Mouse (Mus musculus) hindbrain, embryonic 10.5 days (tissue): ENCODE measurements around the gene Lmna. TPM values are rescaled to one million over a fixed set of nuclear protein-coding genes. Genes with fewer than 3 reads are reported as not detected.

Source experiments
- DNase-seq: peaks from one replicate; pipeline ENCODE4 v3.0.0-alpha.2; 2017; ENCODE audit warnings: low spot score
- H3K27ac ChIP-seq: fragments of 300-500 bp; sonication (generic); 2 replicates; pipeline ENCODE4 v1.5.1; 2016; ENCODE audit warnings: mild to moderate bottlenecking, moderate library complexity
- H3K27me3 ChIP-seq: fragments of 300-500 bp; sonication (generic); 2 replicates; pipeline ENCODE4 v1.6.1; 2016; ENCODE audit warnings: mild to moderate bottlenecking; ENCODE audit not compliant: poor library complexity, insufficient read depth, severe bottlenecking
- H3K36me3 ChIP-seq: fragments of 300-500 bp; sonication (generic); 2 replicates; pipeline ENCODE4 v1.6.1; 2016; ENCODE audit warnings: mild to moderate bottlenecking, moderate library complexity
- H3K4me1 ChIP-seq: fragments of 300-500 bp; sonication (generic); replicated peaks from 2 replicates; pipeline ENCODE4 v1.6.1; 2016; ENCODE audit warnings: mild to moderate bottlenecking
- H3K4me3 ChIP-seq: fragments of 300-500 bp; sonication (generic); 2 replicates; pipeline ENCODE4 v1.5.1; 2016; ENCODE audit warnings: mild to moderate bottlenecking, moderate library complexity
- H3K9me3 ChIP-seq: fragments of 300-500 bp; sonication (generic); 2 replicates; pipeline ENCODE4 v1.6.1; 2016; ENCODE audit warnings: mild to moderate bottlenecking, moderate library complexity
- WGBS: fragments of 180-500 bp; shearing (Covaris S2); methylation state at CpG from one replicate; pipeline ENCODE4 v1.1.7; 2016; 5-methylcytosine and 5-hydroxymethylcytosine counted together
- polyA plus RNA-seq: library from polyadenylated mRNA; unstranded; fragments of >200 nt; fragmentation: Nextera tagmentation; extraction: Ambion mirVana; gene quantifications from 2 replicates; pipeline ENCODE4 v1.2.1, GENCODE M21; 2016

Gene Lmna
- polyA plus RNA-seq, 1 experiment from 2014 or later, result 24.0 TPM

- Histone ChIP-seq H3K27me3 (peaks cover 50% of the 10 kb centered on the region), H3K36me3 (no peaks in the 10 kb centered on the region), H3K4me1 (peaks cover 37% of the 10 kb centered on the region), H3K4me3 (no peak overlapping the region), H3K9me3 (no peaks in the 10 kb centered on the region), H3K27ac (no peak overlapping the region)
- DNase-seq, result no peak
- 79% methylated on average over 12 of the region's 12 CpGs for WGBS
Measured at GRCm38 (mm10) chr3:88450379-88451131, 59.2 kb downstream of the Lmna start.

GRCm38 (mm10) chr3:88449395-88450023 is 60.2 kb downstream of the Lmna start:
- Histone ChIP-seq H3K36me3 (no peaks in the 10 kb centered on the region), H3K9me3 (no peaks in the 10 kb centered on the region), H3K4me1 (peaks cover 33% of the 10 kb centered on the region), H3K27ac (peak overlapping the region; percentile 65), H3K27me3 (peaks cover 47% of the 10 kb centered on the region), H3K4me3 (peak overlapping the region; percentile 39)
- WGBS, result 6% methylated on average over 21 of the region's 21 CpGs
- peak; percentile 70 for DNase-seq

- H3K9me3 ChIP-seq, result no peaks in the 10 kb centered on the region
- no peaks in the 10 kb centered on the region for H3K36me3 ChIP-seq
- no peak overlapping the region for H3K4me3 ChIP-seq
- H3K27ac ChIP-seq, result no peak overlapping the region
- peaks cover 38% of the 10 kb centered on the region for H3K27me3 ChIP-seq
- WGBS, result 88% methylated on average over 8 of the region's 8 CpGs
- DNase-seq, result no peak
- H3K4me1 ChIP-seq, result peaks cover 33% of the 10 kb centered on the region
Measured at GRCm38 (mm10) chr3:88448443-88448842, 61.3 kb downstream of the Lmna start.

GRCm38 (mm10) chr3:88447676-88448183 is 62.0 kb downstream of the Lmna start:
- Histone ChIP-seq H3K27ac (no peak overlapping the region), H3K9me3 (no peaks in the 10 kb centered on the region), H3K4me3 (no peak overlapping the region), H3K4me1 (peaks cover 29% of the 10 kb centered on the region), H3K27me3 (peaks cover 34% of the 10 kb centered on the region), H3K36me3 (no peaks in the 10 kb centered on the region)
- DNase-seq, result no peak
- 63% methylated on average over 8 of the region's 8 CpGs for WGBS

GRCm38 (mm10) chr3:88446471-88447123 is 63.2 kb downstream of the Lmna start:
- no peak for DNase-seq
- H3K27ac ChIP-seq, result no peak overlapping the region
- peaks cover 43% of the 10 kb centered on the region for H3K27me3 ChIP-seq
- H3K4me3 ChIP-seq, result no peak overlapping the region
- no peaks in the 10 kb centered on the region for H3K9me3 ChIP-seq
- WGBS, result 84% methylated on average over 8 of the region's 8 CpGs
- H3K36me3 ChIP-seq, result no peaks in the 10 kb centered on the region
- H3K4me1 ChIP-seq, result peaks cover 29% of the 10 kb centered on the region

GRCm38 (mm10) chr3:88442888-88443287 is 66.9 kb downstream of the Lmna start:
- 81% methylated on average over 7 of the region's 7 CpGs for WGBS
- Histone ChIP-seq H3K4me1 (peaks cover 33% of the 10 kb centered on the region), H3K27ac (no peak overlapping the region), H3K4me3 (no peak overlapping the region), H3K27me3 (peaks cover 47% of the 10 kb centered on the region), H3K36me3 (peaks cover 8% of the 10 kb centered on the region; the same call in 1 of the 2 replicates), H3K9me3 (no peaks in the 10 kb centered on the region)
- no peak for DNase-seq

- DNase-seq, result no peak
- peaks cover 48% of the 10 kb centered on the region for H3K27me3 ChIP-seq
Measured at GRCm38 (mm10) chr3:88442488-88442887, 67.3 kb downstream of the Lmna start.

GRCm38 (mm10) chr3:88440500-88441381 is 69.0 kb downstream of the Lmna start:
- peak; percentile 44 for DNase-seq
- Histone ChIP-seq H3K27me3 (peaks cover 48% of the 10 kb centered on the region), H3K36me3 (peaks cover 8% of the 10 kb centered on the region; the same call in 1 of the 2 replicates), H3K4me1 (peaks cover 51% of the 10 kb centered on the region), H3K9me3 (no peaks in the 10 kb centered on the region), H3K27ac (peak overlapping the region; percentile 53; the same call in 1 of the 2 replicates), H3K4me3 (peak overlapping the region; percentile 36)
- 22% methylated on average over 27 of the region's 27 CpGs for WGBS

More at GRCm38 (mm10) chr3:88442488-88442887, 67.3 kb downstream of the Lmna start:
- Histone ChIP-seq H3K36me3 (peaks cover 8% of the 10 kb centered on the region; the same call in 1 of the 2 replicates), H3K4me3 (no peak overlapping the region), H3K27ac (no peak overlapping the region), H3K9me3 (no peaks in the 10 kb centered on the region), H3K4me1 (peaks cover 33% of the 10 kb centered on the region)
- 84% methylated on average over 12 of the region's 12 CpGs for WGBS

GRCm38 (mm10) chr3:88439582-88439981 is 70.2 kb downstream of the Lmna start:
- peak overlapping the region; percentile 35; the same call in 1 of the 2 replicates for H3K27ac ChIP-seq
- peaks cover 8% of the 10 kb centered on the region; the same call in 1 of the 2 replicates for H3K36me3 ChIP-seq
- 54% methylated on average over 4 of the region's 4 CpGs for WGBS
- peaks cover 55% of the 10 kb centered on the region for H3K4me1 ChIP-seq
- no peaks in the 10 kb centered on the region for H3K9me3 ChIP-seq
- H3K27me3 ChIP-seq, result peaks cover 48% of the 10 kb centered on the region
- no peak for DNase-seq
- no peak overlapping the region for H3K4me3 ChIP-seq

- H3K36me3 ChIP-seq, result peaks cover 8% of the 10 kb centered on the region; the same call in 1 of the 2 replicates
- H3K9me3 ChIP-seq, result no peaks in the 10 kb centered on the region
- H3K4me3 ChIP-seq, result peak overlapping the region; percentile 47
- H3K4me1 ChIP-seq, result peaks cover 55% of the 10 kb centered on the region
- DNase-seq, result no peak
- H3K27ac ChIP-seq, result peak overlapping the region; percentile 85
- 76% methylated on average over 10 of the region's 10 CpGs for WGBS
- peaks cover 45% of the 10 kb centered on the region for H3K27me3 ChIP-seq
Measured at GRCm38 (mm10) chr3:88437454-88437853, 72.3 kb downstream of the Lmna start.

- DNase-seq, result peak; percentile 82
- Histone ChIP-seq H3K36me3 (peaks cover 8% of the 10 kb centered on the region; the same call in 1 of the 2 replicates), H3K27ac (peak overlapping the region; percentile 85), H3K9me3 (no peaks in the 10 kb centered on the region), H3K4me3 (peak overlapping the region; percentile 47), H3K4me1 (peaks cover 55% of the 10 kb centered on the region), H3K27me3 (peaks cover 38% of the 10 kb centered on the region)
- WGBS, result 10% methylated on average over 29 of the region's 29 CpGs
Measured at GRCm38 (mm10) chr3:88436395-88437201, 73.2 kb downstream of the Lmna start.
